Mouse (Mus musculus) intestine, embryonic 15.5 days (tissue): ENCODE results near the gene Zscan4-ps1. TPM values are rescaled to one million over a fixed set of nuclear protein-coding genes. Genes with fewer than 3 reads are reported as not detected.
"Not testable (repeated sequence)": the region's sequence is repeated elsewhere in the genome, so short reads cannot be mapped to it uniquely, and the experiment has no call there.

Experiments
- ATAC-seq: fragments of 200-750 bp; cut with Nextera tagmentation; 2 replicates; pipeline ENCODE4 v1.8.0; 2017; ENCODE audit warnings: moderate TSS enrichment, moderate library complexity
- H3K27ac ChIP-seq: fragments of 300-500 bp; sonication (generic); 2 replicates; pipeline ENCODE4 v1.5.1; 2015; ENCODE audit warnings: mild to moderate bottlenecking, inconsistent platforms
- H3K27me3 ChIP-seq: fragments of 300-500 bp; sonication (generic); replicated peaks from 2 replicates; pipeline ENCODE4 v1.6.1; 2015; ENCODE audit warnings: inconsistent platforms
- H3K36me3 ChIP-seq: fragments of 300-500 bp; sonication (generic); 2 replicates; pipeline ENCODE4 v1.6.1; 2015; ENCODE audit warnings: inconsistent platforms
- H3K4me1 ChIP-seq: fragments of 300-500 bp; sonication (generic); replicated peaks from 2 replicates; pipeline ENCODE4 v1.6.1; 2015; ENCODE audit warnings: inconsistent platforms
- H3K4me2 ChIP-seq: fragments of 300-500 bp; sonication (generic); replicated peaks from 2 replicates; pipeline ENCODE4 v1.6.1; 2015; ENCODE audit warnings: mild to moderate bottlenecking, inconsistent platforms
- H3K4me3 ChIP-seq: fragments of 300-500 bp; sonication (generic); replicated peaks from 2 replicates; pipeline ENCODE4 v1.5.1; 2015; ENCODE audit warnings: inconsistent platforms
- H3K9ac ChIP-seq: fragments of 300-500 bp; sonication (generic); 2 replicates; pipeline ENCODE4 v1.6.1; 2015; ENCODE audit warnings: inconsistent platforms
- H3K9me3 ChIP-seq: fragments of 300-500 bp; sonication (generic); 2 replicates; pipeline ENCODE4 v1.6.1; 2016; ENCODE audit warnings: inconsistent platforms
- WGBS: fragments of 180-500 bp; shearing (Covaris S2); methylation state at CpG from one replicate; pipeline ENCODE4 v1.1.7; 2015; 5-methylcytosine and 5-hydroxymethylcytosine counted together
- polyA plus RNA-seq: library from polyadenylated mRNA; unstranded; fragments of >200 nt; fragmentation: Nextera tagmentation; extraction: Ambion mirVana; gene quantifications from 2 replicates; pipeline ENCODE4 v1.2.1, GENCODE M21; 2015

The Zscan4-ps1 gene
- polyA plus RNA-seq = not detected in 2 replicates

GRCm38 (mm10) chr7:11069591-11069990 lies at the start of gene Zscan4-ps1:
Gene Zscan4-ps1 (minus strand): TSS chr7:11069691.
- H3K27me3 ChIP-seq, ATAC-seq, H3K4me3 ChIP-seq, H3K9ac ChIP-seq, H3K36me3 ChIP-seq, H3K27ac ChIP-seq, H3K4me2 ChIP-seq, H3K9me3 ChIP-seq, H3K4me1 ChIP-seq: not testable (repeated sequence)
- WGBS = 89% methylated on average over 2 of the region's 2 CpGs

Other genes with a start within 250 kb of the Zscan4-ps1 start
- not detected in 2 replicates for gene Zscan4b, start 164.6 kb downstream of the Zscan4-ps1 start, polyA plus RNA-seq
- gene Zscan4c, start 63.9 kb downstream of the Zscan4-ps1 start, polyA plus RNA-seq = not detected in 2 replicates
- not detected in 2 replicates for gene Zscan4d, start 96.5 kb upstream of the Zscan4-ps1 start, polyA plus RNA-seq
- gene Zscan4e, start 241.0 kb upstream of the Zscan4-ps1 start, polyA plus RNA-seq = not detected in 2 replicates